9 mouse cellular contexts compared by ENCODE assay signal in genomic region chr2:178629756-178630155, GRCm38 (mm10).
A peak's percentile ranks its signal among the peaks of the same experiment; 100 is the strongest.
DNase-seq lines count a peak whose midpoint lies in the region; ATAC-seq and TF ChIP-seq lines count a peak whose summit lies in the region.
"Had no signal": no experiment of that assay in that cellular context is flagged by ENCODE, and none has a peak within 500 bp of the region (broad histone marks: within the 10 kb centered on the region; RNA-seq: fewer than 3 reads in every experiment).

No protein-coding gene starts in this region.

- H3K9ac ChIP-seq in ES-E14 (ENCODE audit: insufficient read depth, low read depth, low read length, poor library complexity, severe bottlenecking): no peak overlapping the region
- H3K9ac ChIP-seq in lung, postnatal 0 days (replicated peaks; ENCODE audit: low read depth): no peak overlapping the region

- 22% methylated on average over 7 of the region's 7 CpGs for WGBS in lung, postnatal 0 days

- ATAC-seq in granulocyte monocyte progenitor cell, adult 5-6 weeks (replicated peaks; ENCODE audit: poor library complexity, severe bottlenecking): peak; percentile 86
- peak; percentile 52; the same call in 1 of the 2 replicates for ATAC-seq in lung, postnatal 0 days
- ATAC-seq in inflammation-experienced regulatory T-cells, adult 6 months: no peak

- no peaks in the 10 kb centered on the region for H3K27me3 ChIP-seq in lung, postnatal 0 days (replicated peaks; ENCODE audit: insufficient read depth, low read length)

- no peak for TF ChIP-seq POLR2A in cortical plate, adult 2 months (IDR thresholded peaks at IDR 0.05; ENCODE audit: extremely low read depth, insufficient read depth, low read length)

- TF ChIP-seq EP300 in lung, postnatal 0 days (IDR thresholded peaks at IDR 0.05): no peak

- no peaks in the 10 kb centered on the region for H3K36me3 ChIP-seq in ES-E14 (ENCODE audit: control insufficient read depth, insufficient read depth, low read length, poor library complexity, severe bottlenecking)
- no peaks in the 10 kb centered on the region for H3K36me3 ChIP-seq in lung, postnatal 0 days (ENCODE audit: insufficient read depth, low read length)

- H3K4me2 ChIP-seq in lung, postnatal 0 days (replicated peaks; ENCODE audit: low read depth, low read length): no peak overlapping the region

- peaks cover 2 to 17% of the 10 kb centered on the region in 2 experiments; a peak in 2 of 4 replicates for H3K4me1 ChIP-seq in ES-E14 (ENCODE audit: control insufficient read depth in 2 of 2, insufficient read depth in 2 of 2, low read length in 2 of 2, poor library complexity in 1 of 2)
- H3K4me1 ChIP-seq in cortical plate, adult 2 months (ENCODE audit: control insufficient read depth, insufficient read depth, low read length): peaks cover 4% of the 10 kb centered on the region; the same call in 1 of the 2 replicates
- H3K4me1 ChIP-seq in lung, postnatal 0 days (ENCODE audit: insufficient read depth, low read depth, low read length): no peaks in the 10 kb centered on the region

- in situ Hi-C loops in ES-E14 (cut with MboI; ENCODE audit: low sequenced_read_pairs in 2 of 2, unreplicated experiment in 2 of 2): no loop called here

- no peak overlapping the region for H3K4me3 ChIP-seq in ES-E14 (ENCODE audit: insufficient read depth in 1 of 2, low read depth in 1 of 2, low read length in 2 of 2, poor library complexity in 1 of 2, severe bottlenecking in 1 of 2)
- no peak overlapping the region for H3K4me3 ChIP-seq in cortical plate, adult 2 months (ENCODE audit: insufficient read depth, low read length)
- no peak overlapping the region for H3K4me3 ChIP-seq in lung, postnatal 0 days (ENCODE audit: low read depth, low read length)
- H3K4me3 ChIP-seq: erythroblast, embryonic 14.5 days had no signal

- peak; percentile 49 to 50 for DNase-seq in B cell, adult 2 months
- DNase-seq in ES-E14 (ENCODE audit: low read depth, low spot score): peak; percentile 37
- DNase-seq in layer of hippocampus, adult 18-20 months (ENCODE audit: low spot score in 2 of 2): peak; percentile 42 to 80
- DNase-seq in lung, postnatal 0 days (ENCODE audit: low spot score): peak; percentile 40
- DNase-seq in retina, postnatal 1 day: peak; percentile 68

- H3K9me3 ChIP-seq in ES-E14 (ENCODE audit: control insufficient read depth, insufficient read depth, low read depth, low read length): no peaks in the 10 kb centered on the region
- no peaks in the 10 kb centered on the region for H3K9me3 ChIP-seq in lung, postnatal 0 days (ENCODE audit: low read length)

- peak; percentile 97 for TF ChIP-seq CTCF in cortical plate, adult 2 months (IDR thresholded peaks at IDR 0.05; ENCODE audit: extremely low read depth, insufficient read depth, low read length)
- TF ChIP-seq CTCF in lung, postnatal 0 days (IDR thresholded peaks at IDR 0.05): peak; percentile 94

- H3K27ac ChIP-seq in ES-E14 (ENCODE audit: insufficient read depth, low read depth, low read length, poor library complexity, severe bottlenecking): no peak overlapping the region
- H3K27ac ChIP-seq in cortical plate, adult 2 months (ENCODE audit: insufficient read depth, low read length): no peak overlapping the region
- no peak overlapping the region for H3K27ac ChIP-seq in lung, postnatal 0 days (ENCODE audit: low read length)

TF ChIP-seq in ES-E14, 5 proteins besides CTCF, POLR2A, EP300 and RAD21:
- TF ChIP-seq ZNF384 (IDR thresholded peaks at IDR 0.05; ENCODE audit: low read depth, low read length): no peak
- 0 out of 2 replicates have a peak, but pooled peaks have one; percentile 26 for TF ChIP-seq HCFC1 (IDR thresholded peaks at IDR 0.05; ENCODE audit: borderline replicate concordance, insufficient read depth, low read length)
- peak; percentile 71 for TF ChIP-seq ZC3H11A (IDR thresholded peaks at IDR 0.05; ENCODE audit: borderline replicate concordance, low read depth, low read length)
- TF ChIP-seq CHD2 (IDR thresholded peaks at IDR 0.05; ENCODE audit: low read depth, low read length): no peak
- no peak for TF ChIP-seq MAFK (IDR thresholded peaks at IDR 0.05; ENCODE audit: insufficient read depth, low read depth, low read length)
